Mouse (Mus musculus) megakaryocyte, adult 5-6 weeks (primary cell): ENCODE data around the gene Arhgef18. TPM values are rescaled to one million over a fixed set of nuclear protein-coding genes. Genes with fewer than 3 reads are reported as not detected.
A peak's percentile ranks its signal among the peaks of the same experiment; 100 is the strongest.

Source experiments
- ATAC-seq: 2 replicates; pipeline ENCODE4 v1.8.0; 2016; ENCODE audit warnings: mild to moderate bottlenecking, inconsistent platforms; ENCODE audit not compliant: poor library complexity, severe bottlenecking
- total RNA-seq, 2 experiments: library from RNA; stranded (forward) in 1 of 2; stranded (reverse) in 1 of 2; fragments of 153-499, 151-499 nt in 1 of 2; fragments of 221-1000, 200-1000 nt in 1 of 2; gene quantifications; 2 replicates each; pipeline versions ENCODE4 v1.2.3 to v1.2.4; 2015 to 2017

Arhgef18 gene
- total RNA-seq, 2 experiments from 2014 or later = 38.4 to 45.0 TPM

- ATAC-seq = no peak
These were observed 105.8 kb downstream of the Arhgef18 start for GRCm38 (mm10) chr8:3498583-3498982.

GRCm38 (mm10) chr8:3499751-3500150 lies 106.9 kb downstream of the Arhgef18 start:
- peak; percentile 23; the same call in 1 of the 2 replicates for ATAC-seq

DNA sequence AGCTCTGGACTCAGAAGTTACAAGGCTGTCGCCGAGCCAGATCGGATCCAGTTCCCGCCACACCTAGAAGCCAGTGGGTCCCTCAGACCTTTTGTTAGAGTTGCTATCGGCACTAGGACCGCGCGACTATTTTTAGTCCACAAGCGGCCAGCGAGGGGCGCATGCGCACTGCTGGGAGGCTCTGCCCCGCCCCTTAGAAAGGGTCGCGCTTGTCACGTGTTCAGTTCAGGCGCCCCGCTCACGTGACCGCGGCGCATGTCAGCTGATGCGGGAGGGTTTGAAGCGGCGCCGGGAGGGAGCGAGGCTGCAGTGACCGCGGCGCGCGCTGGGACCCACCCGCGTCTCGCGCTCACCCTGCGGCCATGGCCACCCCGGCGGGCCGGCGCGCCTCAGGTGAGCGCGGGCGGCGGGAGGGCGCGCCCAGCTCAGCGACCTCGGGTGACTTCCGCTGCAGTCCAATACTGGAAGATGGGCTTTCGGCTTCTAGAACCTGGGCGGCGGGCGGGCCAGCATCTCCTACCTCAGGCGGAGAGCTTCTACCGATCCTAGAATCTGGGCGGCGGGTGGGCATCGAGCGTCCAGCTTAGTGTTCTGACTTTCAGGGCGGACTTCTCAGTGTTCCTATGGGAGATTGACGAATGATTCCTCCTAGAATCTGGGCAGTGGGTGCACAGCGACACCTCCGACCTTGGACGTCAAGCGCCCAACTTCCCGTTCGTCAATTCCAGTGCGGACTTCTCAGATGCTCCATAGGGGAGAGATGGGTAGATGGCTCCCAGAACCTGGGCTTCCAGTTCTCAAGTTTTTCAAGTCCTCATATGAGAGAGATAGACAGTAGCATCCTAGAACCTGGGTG lies 107.7 kb downstream of the Arhgef18 start, which contains the start of gene Mcoln1:
TSS of gene Mcoln1 (plus strand) at position 223 of the 856 bp plus-strand sequence.
- ATAC-seq = peak; percentile 90

GRCm38 (mm10) chr8:3502217-3502616 lies 109.4 kb downstream of the Arhgef18 start:
- ATAC-seq = no peak

Other genes with a start within 250 kb of the Arhgef18 start
- 23.7 and 24.8 TPM in 2 replicates for gene Insr, start 113.4 kb upstream of the Arhgef18 start, total RNA-seq (2015)
- gene Insr, start 113.4 kb upstream of the Arhgef18 start, total RNA-seq (2017) = 13.5 and 18.1 TPM in 2 replicates
- gene A430078G23Rik, start 39.6 kb upstream of the Arhgef18 start, total RNA-seq (2015) = 17.0 and 17.9 TPM in 2 replicates
- gene A430078G23Rik, start 39.6 kb upstream of the Arhgef18 start, total RNA-seq (2017) = 30.3 and 35.7 TPM in 2 replicates
- gene Pex11g, start 74.7 kb downstream of the Arhgef18 start, total RNA-seq (2015) = 0.20 and 0.32 TPM in 2 replicates
- gene Pex11g, start 74.7 kb downstream of the Arhgef18 start, total RNA-seq (2017) = 0.99 TPM in 1 of 2 replicates, not detected in the other
- not detected in 2 replicates for gene Tex45, start 77.9 kb downstream of the Arhgef18 start, total RNA-seq (2015)
- gene Tex45, start 77.9 kb downstream of the Arhgef18 start, total RNA-seq (2017) = not detected in 2 replicates
- 6.7 and 7.9 TPM in 2 replicates for gene Zfp358, start 100.1 kb downstream of the Arhgef18 start, total RNA-seq (2015)
- 2.4 and 3.3 TPM in 2 replicates for gene Zfp358, start 100.1 kb downstream of the Arhgef18 start, total RNA-seq (2017)
- 20.1 and 22.7 TPM in 2 replicates for gene Mcoln1, start 107.5 kb downstream of the Arhgef18 start, total RNA-seq (2015)
- gene Mcoln1, start 107.5 kb downstream of the Arhgef18 start, total RNA-seq (2017) = 32.9 and 42.3 TPM in 2 replicates
- gene Pnpla6, start 122.4 kb downstream of the Arhgef18 start, total RNA-seq (2015) = 9.5 and 13.9 TPM in 2 replicates
- gene Pnpla6, start 122.4 kb downstream of the Arhgef18 start, total RNA-seq (2017) = 9.2 and 15.6 TPM in 2 replicates
- not detected in 2 replicates for gene C330021F23Rik, start 175.0 kb downstream of the Arhgef18 start, total RNA-seq (2015)
- not detected in 2 replicates for gene C330021F23Rik, start 175.0 kb downstream of the Arhgef18 start, total RNA-seq (2017)
- gene Camsap3, start 194.3 kb downstream of the Arhgef18 start, total RNA-seq (2015) = 0.05 and 0.45 TPM in 2 replicates
- 0.08 TPM in 1 of 2 replicates, not detected in the other for gene Camsap3, start 194.3 kb downstream of the Arhgef18 start, total RNA-seq (2017)
- 13.2 and 17.4 TPM in 2 replicates for gene Xab2, start 228.3 kb downstream of the Arhgef18 start, total RNA-seq (2015)
- gene Xab2, start 228.3 kb downstream of the Arhgef18 start, total RNA-seq (2017) = 43.0 and 44.1 TPM in 2 replicates
- gene Pet100, start 228.5 kb downstream of the Arhgef18 start, total RNA-seq (2015) = 145 and 169 TPM in 2 replicates
- gene Pet100, start 228.5 kb downstream of the Arhgef18 start, total RNA-seq (2017) = 244 and 284 TPM in 2 replicates
- not detected in 2 replicates for gene Pcp2, start 232.5 kb downstream of the Arhgef18 start, total RNA-seq (2015)
- not detected in 2 replicates for gene Pcp2, start 232.5 kb downstream of the Arhgef18 start, total RNA-seq (2017)
- 160 and 188 TPM in 2 replicates for gene Stxbp2, start 237.9 kb downstream of the Arhgef18 start, total RNA-seq (2015)
- gene Stxbp2, start 237.9 kb downstream of the Arhgef18 start, total RNA-seq (2017) = 148 and 205 TPM in 2 replicates